Mouse (Mus musculus) NIH3T3 (cell line): ENCODE data around the gene Sipa1l2.
"Not testable (repeated sequence)": the region's sequence is repeated elsewhere in the genome, so short reads cannot be mapped to it uniquely, and the experiment has no call there.

Source experiments
- DNase-seq: peaks from one replicate; pipeline ENCODE4 v3.0.0-alpha.2; 2012; ENCODE audit warnings: low read depth

Sipa1l2 gene

DNA sequence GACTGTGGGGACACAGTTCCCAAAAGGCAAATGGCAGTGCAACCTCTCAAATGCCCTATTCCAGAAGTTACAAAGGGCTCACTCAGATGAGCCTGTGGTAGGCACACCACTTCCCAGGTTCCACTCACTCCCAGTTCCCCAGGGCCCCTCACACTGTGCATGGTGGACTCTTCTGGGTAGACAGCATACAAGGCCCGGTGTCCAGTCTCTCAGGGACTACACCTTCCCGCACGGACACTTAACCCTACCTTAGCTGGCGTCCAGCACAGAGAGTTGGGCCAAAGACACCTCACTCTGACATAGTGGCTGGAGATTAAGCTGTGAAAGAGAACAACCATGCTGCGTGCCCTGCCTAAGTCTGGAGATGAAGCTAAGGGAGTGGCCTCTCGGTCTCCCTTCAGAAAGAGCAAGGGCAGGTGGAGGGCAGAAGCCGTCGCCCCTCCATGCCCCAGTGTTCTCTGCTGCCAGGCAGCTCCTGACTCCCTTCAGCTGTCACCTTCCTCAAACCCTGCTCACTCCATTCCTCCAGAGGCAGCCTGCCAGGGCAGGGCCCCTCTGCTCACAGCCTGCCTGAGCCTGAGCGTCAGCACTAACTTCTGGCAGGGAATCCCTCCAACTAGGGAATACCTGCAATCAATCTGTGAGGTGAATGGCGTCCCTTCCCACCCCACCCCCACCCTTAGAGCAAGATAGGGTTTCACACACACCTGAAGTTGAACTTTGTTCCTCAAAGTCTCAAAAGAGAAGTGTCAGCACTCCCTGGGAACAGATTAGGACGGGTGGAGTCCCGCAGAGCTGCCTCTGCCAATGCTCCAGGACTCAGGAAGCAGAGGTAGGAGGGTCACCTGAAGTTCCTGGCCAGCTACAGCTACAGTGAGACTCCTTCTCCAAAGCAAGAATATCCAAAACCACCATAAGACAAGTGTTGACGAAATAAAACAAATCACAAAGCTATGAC, 30.3 kb downstream of the Sipa1l2 start:
- DNase-seq, result no peak

DNA sequence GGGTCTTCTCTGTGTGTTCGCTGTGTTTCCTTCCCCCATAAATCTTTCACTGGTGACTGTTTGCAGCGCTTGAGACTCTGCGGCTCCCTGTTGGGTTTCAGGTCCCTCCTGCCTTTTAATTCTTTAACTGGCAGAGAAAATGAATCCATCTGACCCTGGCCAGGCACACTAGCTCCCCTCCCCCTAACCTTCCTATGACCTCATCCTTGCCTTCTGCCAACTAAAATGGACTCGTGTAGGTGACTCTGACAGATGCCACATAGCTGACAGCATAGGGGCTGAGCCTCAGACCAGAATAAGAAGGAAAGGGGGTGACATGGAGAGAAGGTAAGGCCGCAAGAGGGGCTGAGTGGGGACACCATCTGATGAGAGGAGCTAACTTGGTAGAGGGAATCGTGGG, 31.3 kb downstream of the Sipa1l2 start:
- no peak for DNase-seq

DNA sequence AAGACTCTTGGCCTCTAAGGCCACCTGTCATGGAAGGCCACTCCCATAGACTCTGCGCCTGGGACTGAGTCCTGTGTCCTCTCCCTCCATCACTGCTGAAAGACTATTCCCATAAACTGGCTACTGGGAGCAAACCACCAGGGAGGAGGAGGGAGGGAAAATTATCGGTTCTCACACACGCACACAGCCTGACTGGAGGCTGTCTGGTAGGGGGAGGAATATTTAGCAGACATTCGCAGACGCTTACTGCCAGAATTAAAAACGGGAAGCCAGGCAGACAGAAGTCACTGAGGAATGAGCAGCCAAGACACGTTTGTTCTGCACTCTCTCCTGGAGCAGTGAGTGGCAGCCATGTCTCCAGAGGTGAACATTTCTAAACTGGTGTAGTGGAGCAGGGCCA, 35.9 kb downstream of the Sipa1l2 start:
- no peak for DNase-seq

DNA sequence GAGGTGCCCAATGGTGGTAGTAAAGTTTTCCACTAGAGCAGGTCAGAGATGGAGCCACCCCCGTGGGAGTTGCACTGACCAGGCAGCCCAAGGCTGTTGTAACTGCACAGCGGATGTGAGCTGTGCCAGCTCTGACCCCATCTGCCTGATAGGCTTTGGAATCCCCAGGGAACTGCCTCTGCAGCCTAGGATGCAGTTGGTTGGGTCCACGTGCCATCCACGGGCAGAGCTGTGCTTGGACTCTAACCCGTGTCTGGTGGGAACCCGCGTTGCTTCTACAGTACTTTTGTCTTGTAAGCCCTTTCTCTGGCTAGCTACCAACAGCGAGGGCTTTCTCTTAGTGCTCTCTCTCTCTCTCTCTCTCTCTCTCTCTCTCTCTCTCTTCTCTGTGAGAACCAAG, 36.7 kb downstream of the Sipa1l2 start:
- peak; percentile 57 for DNase-seq

DNA sequence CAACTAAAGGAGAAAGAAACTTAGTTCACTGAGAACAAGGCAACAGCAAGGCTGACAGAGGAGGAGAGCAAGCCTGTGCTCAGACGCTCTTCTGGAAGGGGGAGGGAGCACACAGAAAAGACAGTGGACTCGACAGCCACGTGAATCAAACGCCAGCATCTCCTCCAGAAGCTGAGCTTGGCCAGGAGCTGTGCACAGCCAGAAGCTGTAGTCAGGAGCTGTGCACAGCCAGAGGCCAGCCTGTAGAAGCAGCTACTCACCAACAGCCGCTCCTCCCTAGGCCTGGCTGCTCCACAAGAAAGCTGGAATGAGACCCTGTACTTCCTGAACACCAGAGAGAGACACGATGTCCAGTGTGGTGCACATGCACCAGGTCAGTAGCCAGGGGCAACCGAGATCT, 37.4 kb downstream of the Sipa1l2 start:
- DNase-seq, result no peak

DNA sequence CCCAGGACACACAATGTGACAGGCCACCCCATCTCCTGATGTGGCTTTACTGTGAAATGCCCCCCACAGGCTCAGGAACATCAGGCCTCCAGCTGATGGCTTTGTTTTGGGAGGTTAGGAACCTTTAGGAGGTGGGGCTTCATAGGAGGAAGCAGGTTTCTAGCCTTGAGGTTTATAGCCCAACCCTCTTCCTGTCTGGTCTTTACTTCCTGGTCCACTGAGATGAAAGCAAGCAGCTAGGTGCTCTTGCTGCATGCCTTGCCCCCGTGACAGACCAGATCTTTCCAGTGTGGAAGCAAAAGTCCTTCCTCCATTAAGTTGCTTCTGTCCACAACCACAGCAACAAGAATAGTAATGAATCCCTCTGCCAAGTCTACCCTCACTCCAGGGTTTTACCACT, 38.0 kb downstream of the Sipa1l2 start:
- no peak for DNase-seq

DNA sequence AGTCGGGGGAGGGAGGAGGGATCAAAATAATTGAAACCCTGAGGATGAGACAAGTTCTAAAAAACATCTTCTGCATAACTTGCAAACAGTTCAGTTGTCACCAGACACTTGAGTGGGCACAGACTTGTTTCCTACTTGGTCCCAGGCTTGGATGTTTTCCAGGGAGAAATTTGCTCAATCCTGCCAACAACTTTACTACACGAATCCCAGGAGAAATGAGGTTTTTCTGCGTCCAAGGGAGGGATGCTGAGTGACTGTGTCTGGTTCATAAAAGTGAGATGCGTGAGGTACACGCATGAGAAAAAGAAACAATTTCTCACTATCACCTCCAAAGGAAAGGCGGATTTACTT, 38.5 kb downstream of the Sipa1l2 start:
- peak; percentile 52 for DNase-seq

DNA sequence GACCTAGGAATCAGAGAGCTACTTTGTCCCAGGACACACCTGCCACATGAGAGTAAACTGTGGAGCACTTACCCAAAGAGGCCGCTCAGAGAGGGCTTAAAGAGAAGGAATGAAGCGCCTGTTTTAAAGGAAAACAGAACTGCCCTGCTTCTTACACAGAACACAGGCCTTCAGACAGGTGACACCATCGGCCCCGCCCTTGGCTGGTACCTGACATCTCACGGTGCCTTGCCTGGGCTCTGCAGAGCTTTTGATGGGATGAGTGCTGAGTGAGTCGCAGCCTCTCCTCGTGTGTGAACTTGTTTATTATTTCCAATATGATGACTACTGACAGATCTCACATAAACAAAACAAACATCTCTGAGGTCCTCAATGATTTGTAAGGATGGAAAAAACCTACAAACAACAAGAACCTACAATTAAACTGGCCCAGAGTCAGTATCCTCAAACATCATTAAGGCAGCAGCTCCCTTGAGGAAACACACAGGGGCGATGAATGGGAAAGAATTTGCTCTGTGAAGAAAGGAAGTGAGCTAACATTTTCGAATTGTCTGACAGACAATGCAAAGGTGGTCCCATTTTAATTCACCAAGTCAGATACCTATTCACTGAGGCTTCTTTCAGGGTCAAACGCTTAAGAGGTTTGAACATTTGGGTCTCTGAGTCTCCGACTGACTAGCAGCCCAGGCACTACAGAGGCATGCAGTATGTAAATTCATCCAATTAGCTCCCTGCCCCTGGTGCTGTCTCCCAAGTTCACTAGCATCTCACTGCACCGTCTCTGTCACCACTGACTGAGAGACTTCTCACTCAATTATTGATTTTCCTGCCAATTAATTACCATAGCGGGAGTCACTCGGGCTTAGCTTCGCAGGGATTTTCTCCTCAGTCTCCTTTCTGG, 39.2 kb downstream of the Sipa1l2 start:
- no peak for DNase-seq

DNA sequence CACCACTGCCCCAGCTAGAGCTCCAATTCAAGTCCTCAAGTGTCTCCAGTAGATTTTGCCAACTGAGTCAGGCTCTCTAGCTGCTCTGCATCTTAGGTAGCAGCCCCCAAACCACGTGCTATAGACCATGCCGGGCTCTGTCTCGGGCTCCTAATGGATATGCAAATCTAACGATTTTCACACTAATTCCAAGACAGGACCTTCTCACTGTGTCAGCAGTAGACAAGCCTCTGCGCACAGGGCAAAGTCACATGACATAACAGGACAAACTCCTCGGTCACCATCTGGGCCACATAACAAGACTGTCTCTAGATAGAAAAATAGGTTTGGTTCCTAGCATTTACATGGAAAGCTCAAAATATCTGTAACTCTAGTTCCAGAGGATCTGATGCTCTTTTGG, 40.6 kb downstream of the Sipa1l2 start:
- DNase-seq, result no peak

DNA sequence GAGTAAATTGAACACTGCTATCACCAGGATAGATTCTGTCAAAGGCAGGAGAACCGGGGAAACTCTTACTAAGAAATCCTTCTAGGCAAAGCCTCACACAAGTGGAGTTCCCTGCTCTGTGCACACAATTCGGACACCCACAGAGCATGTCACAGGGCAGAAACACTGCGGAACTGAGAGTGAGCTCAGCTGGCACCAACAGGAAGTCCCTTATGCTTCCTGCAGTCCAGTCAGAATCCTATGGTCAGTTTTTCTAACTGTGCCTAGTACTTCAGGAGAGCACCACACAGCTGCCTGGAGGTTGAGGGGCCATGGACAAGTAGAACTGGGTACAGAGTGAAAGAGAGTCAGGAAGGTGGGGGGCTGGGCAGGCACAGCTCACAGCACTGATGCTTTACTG, 41.7 kb downstream of the Sipa1l2 start:
- DNase-seq, result no peak

DNA sequence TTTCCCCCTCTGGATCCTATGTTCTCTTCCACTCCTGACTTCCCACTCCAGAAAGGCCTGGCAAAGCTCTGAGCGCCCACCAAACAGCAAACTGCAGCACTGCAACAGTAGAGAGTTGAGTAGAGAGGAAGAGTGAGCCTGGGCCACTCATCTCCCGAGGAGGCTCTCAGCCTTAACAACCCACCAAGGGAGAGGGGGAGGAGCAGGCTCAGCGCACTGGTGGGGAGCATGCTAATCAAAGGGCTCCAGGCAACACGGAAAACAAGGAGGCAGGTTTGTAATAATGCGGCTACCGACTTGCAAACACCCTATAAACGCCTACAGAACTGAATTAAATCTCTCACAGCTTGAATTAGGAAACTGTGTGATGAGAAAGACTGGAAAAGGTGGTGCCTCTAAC, 42.6 kb downstream of the Sipa1l2 start:
- DNase-seq, result no peak

DNA sequence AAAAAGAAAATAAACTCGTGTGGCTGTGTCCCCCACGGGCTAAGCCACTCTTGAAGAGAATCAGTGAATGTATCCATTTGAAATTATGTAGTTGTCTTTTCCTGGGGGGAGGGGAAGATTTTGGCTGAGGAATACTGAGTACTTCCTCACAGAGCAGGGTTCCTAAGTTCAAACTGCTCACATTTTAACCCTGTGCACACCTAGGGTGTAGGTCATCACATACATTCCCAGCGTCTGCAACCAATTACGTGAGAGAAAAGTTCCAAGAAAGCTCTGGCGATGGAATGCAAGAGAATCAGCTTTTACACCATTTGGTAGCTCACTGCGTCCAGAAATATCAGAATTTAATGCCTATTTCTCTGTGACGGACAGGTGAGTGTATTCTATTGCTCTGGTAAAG, 43.0 kb downstream of the Sipa1l2 start:
- DNase-seq, result no peak

DNA sequence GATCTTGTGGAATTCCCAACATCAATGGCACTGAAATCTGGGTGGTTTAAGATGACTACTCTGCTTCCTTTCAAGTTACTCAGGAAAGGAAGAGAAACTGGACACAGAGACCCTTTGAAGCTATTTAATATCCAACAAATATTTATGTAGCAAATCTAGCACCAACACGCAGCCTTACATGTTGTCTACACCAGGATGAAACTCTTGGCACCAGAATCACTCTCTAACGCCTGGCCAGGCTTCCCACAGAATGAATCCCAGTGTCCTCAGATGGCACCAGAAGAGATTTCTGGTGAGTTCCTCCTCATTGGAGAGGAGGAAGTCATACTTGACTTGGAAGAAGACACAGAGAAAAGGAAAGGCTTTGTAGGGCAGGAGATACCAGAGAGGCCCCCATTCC, 45.1 kb downstream of the Sipa1l2 start:
- no peak for DNase-seq

DNA sequence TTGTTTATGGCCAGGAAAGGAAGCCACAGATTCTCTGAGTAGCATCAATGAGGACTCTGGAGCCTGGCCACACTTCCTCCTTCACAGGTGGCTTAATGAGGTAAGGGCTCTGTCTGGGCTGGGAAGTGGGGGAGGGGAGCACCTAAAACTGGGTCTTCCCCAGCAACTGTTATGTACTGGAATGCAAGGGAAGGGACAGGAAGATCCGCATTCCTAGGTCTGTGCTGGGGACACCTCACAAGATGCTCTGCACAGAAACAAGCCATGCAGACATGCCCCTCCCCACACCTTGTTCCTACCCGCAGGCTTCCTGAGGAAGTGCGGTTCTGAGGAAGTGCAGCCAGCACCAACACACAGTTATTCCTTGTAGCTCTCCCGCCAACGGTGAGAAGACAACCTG, 46.4 kb downstream of the Sipa1l2 start:
- no peak for DNase-seq

DNA sequence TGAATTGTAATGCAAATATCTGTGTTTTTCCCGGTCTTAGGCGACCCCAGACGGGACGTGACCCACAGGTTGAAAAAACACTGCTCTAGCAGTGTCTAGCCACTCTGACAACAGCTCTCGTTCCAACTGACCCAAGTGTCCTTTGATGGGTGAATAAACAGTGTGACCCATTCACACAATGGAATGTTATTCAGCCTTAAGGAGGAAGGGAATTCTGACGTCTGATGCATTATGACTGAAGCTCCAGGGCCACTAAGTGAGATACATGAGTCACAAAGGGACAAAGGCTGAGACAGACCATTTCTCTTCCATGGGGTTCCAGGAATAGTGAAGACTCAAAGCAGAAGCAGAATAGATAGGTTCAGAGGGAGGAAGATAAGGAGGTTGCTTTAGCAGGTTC, 47.5 kb downstream of the Sipa1l2 start:
- no peak for DNase-seq

DNA sequence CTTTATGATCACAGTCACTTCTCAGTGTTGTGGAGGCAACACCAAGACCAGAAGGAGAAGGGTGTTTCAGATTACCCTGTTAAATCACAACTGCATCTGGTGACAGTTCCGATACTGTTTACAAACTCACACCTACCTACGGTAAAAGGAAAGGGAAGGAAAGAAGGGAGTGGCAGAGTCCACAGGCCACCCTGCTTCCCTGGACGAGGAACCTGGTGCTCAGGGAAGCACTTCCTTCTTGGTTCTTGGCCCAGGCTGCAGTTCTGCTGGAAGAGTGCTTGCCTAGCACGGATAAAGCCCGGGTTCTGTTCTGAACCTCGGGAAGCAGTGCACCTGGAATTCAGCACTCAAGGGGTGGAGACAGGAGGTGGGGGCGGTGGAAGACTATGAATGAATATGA, 48.5 kb downstream of the Sipa1l2 start:
- no peak for DNase-seq

DNA sequence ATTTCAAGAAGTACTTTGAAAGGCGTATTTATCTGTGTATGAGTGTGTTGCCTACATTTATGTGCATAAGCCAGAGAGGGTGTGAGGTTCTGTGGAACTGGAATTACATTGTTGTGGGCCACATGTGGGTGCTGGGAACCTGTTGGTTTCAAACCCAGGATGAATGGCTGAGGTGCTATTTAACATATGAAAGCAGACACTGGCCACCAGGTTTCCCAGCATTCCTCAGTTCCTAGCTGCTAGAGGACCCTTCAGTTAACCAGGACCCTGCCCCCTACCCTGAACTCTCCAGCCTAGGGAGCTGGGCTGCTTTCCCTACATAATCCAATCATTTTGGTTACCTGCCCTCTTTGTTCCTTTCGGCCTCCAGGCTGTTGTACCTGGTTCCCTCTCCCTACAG, 49.3 kb downstream of the Sipa1l2 start:
- DNase-seq, result not testable (repeated sequence)

DNA sequence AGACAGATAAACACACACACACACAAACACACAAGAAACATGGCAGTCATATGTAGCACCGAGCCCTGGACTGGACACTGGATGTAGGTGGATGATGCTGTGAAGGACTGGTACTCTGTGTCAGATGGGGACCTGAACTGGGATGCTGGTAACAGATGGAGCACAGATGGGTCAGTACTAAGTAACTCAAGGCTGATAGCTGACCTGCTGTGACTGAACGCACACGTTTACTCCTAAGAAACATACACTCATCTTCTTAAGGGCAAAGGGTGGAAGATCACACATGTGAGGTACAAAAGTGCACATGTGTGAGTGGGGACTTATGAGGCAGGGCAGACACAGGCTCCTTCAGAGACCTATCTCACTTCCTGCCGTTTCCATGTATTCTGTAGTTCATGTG, 50.7 kb downstream of the Sipa1l2 start:
- DNase-seq, result no peak

DNA sequence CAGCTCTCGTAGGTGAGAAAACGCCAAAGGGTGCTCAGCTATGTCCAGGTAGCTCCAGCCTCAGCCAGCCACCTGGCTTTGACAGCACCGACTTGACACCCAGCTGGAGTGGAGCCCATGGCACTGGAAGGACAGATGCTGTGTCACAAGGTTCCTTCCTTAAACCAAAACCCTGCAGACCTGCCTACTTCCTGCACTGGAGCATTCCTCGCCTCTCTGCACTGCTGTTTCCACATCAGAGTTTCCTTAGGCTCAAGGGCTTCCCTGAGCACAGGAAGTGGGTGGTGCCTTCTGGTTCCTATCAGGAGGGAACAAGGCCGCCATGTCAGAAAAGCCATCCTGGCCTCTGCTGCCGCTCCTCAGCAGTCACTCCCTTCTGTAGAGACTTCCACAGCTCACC, 51.3 kb downstream of the Sipa1l2 start:
- DNase-seq, result no peak

DNA sequence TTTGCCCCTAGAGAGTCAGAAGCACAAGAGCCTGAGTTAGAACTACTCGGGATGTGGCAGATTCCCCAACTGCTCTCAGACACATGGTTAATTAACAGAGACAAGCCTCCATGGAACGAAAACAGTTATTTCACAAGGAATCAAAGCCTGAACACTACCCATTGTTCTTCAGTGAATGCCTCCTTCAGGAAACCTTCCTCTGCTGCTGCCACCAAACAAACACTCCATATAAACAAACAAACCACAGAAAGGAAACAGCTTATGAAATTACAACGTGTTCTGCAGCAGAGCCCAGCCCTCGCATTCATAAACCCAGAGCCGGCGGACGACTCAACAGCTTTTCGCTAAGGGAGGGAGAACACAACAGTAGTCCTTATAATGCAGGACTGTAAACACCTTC, 52.2 kb downstream of the Sipa1l2 start:
- DNase-seq, result no peak

DNA sequence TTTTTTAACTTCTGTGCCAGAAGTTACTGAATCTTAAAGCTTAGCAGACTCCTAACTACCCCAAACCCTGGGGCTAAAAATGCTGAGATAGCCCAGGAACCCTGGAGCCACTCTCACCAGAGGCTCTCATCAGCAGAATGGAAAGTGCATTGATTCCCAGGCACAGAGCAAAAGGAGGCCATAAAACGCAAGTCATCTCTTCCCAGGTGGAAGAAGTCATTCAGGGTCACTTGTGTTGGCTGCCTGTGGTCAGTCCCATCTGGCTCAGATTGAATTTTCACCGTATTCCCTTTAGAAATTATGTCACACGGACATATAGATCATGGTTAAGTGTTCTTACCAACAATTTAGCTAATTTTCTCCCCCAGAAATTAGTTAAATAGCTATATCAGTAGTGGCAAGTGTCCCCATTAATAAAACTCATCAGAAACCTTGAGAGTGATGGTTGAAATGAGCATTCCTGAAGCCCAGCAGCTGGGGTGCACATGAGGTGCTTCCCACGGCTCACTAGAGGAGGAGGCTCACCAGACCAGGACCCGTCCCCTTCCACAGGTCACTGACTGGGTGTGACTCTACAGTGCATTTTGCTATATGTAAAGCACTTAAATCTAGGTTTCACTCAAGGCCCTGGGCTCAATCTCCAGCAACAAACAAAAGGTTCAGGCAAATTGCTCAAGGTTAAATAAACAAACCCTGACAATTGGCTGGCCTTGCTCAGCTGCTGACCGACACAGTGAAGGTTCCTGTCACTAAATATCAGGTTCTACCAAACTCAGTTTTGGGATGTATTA, 53.3 kb downstream of the Sipa1l2 start:
- DNase-seq, result no peak

DNA sequence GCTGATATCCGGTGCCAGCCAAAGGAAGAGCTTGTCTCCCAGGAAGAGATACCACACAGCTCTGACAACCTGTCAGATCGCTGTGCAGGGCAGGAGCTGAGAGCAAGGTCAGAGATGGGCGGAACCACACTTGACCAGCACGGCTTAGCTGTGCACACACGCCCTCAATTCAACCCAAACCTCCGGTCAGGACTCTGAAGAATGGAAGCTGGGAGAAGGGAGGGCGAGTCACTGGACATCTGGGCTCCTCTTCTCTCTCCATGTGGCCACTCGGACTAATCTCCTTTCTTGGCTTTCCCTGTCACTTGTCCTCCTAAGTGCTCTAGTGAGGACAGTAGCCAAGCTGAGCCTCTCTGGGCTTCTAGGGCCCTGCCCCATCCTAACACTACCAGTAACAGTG, 53.9 kb downstream of the Sipa1l2 start:
- no peak for DNase-seq
